Mouse (Mus musculus) right cerebral cortex, adult 18-20 months (tissue): ENCODE results near the gene Ufsp2.

Source experiments
- DNase-seq: peaks from one replicate; pipeline ENCODE4 v3.0.0; 2022; ENCODE audit warnings: mixed read lengths

Ufsp2 gene

GRCm38 (mm10) chr8:45975126-45975836, at the start of gene Ufsp2, which contains the start of gene 1700029J07Rik:
TSS of gene Ufsp2 (plus strand) at chr8:45975528.
TSS of gene 1700029J07Rik (minus strand) at chr8:45975252.
- peak; percentile 99 for DNase-seq

GRCm38 (mm10) chr8:45934582-45935014, 40.7 kb upstream of the Ufsp2 start, which contains the start of gene Ccdc110:
TSS of gene Ccdc110 (plus strand) at chr8:45934619.
- DNase-seq: peak; percentile 94

GRCm38 (mm10) chr8:45936986-45937385, 38.3 kb upstream of the Ufsp2 start:
- peak; percentile 23 for DNase-seq

- DNase-seq: no peak
These were observed 29.0 kb upstream of the Ufsp2 start for GRCm38 (mm10) chr8:45946283-45946682.

- no peak for DNase-seq
These were observed 24.7 kb upstream of the Ufsp2 start for GRCm38 (mm10) chr8:45950622-45951021.

- DNase-seq: no peak
These were observed 4.4 kb upstream of the Ufsp2 start for GRCm38 (mm10) chr8:45970894-45971293.

- DNase-seq: no peak
These were observed 1.3 kb upstream of the Ufsp2 start for GRCm38 (mm10) chr8:45973988-45974505.

- DNase-seq: no peak
These were observed 625 bp downstream of the Ufsp2 start for GRCm38 (mm10) chr8:45975837-45976468.

GRCm38 (mm10) chr8:45986665-45987064, 11.3 kb downstream of the Ufsp2 start:
- DNase-seq: no peak

- DNase-seq: no peak
These were observed 12.9 kb downstream of the Ufsp2 start for GRCm38 (mm10) chr8:45988189-45988588.

- no peak for DNase-seq
These were observed 15.4 kb downstream of the Ufsp2 start for GRCm38 (mm10) chr8:45990631-45991310.

GRCm38 (mm10) chr8:45994111-45994510, 18.8 kb downstream of the Ufsp2 start:
- no peak for DNase-seq

GRCm38 (mm10) chr8:45995576-45995975, 20.2 kb downstream of the Ufsp2 start:
- no peak for DNase-seq

GRCm38 (mm10) chr8:45998228-45998627, 22.9 kb downstream of the Ufsp2 start:
- no peak for DNase-seq

GRCm38 (mm10) chr8:45999138-45999783, 23.9 kb downstream of the Ufsp2 start, which contains the start of gene Lrp2bp:
TSS of gene Lrp2bp (plus strand) at chr8:45999303.
- DNase-seq: peak; percentile 32

GRCm38 (mm10) chr8:45999784-46000705, 24.7 kb downstream of the Ufsp2 start:
- peak; percentile 99 for DNase-seq

GRCm38 (mm10) chr8:46005596-46005995, 30.3 kb downstream of the Ufsp2 start, which contains the start of gene Ankrd37:
TSS of gene Ankrd37 (minus strand) at chr8:46005707.
- DNase-seq: no peak

GRCm38 (mm10) chr8:46007050-46007672, 31.8 kb downstream of the Ufsp2 start:
- DNase-seq: no peak

- DNase-seq: no peak
These were observed 35.0 kb downstream of the Ufsp2 start for GRCm38 (mm10) chr8:46010306-46010705.

- no peak for DNase-seq
These were observed 35.7 kb downstream of the Ufsp2 start for GRCm38 (mm10) chr8:46010746-46011680.
